Mouse (Mus musculus) ES-E14 (cell line): ENCODE data around the gene Shroom1. TPM values are rescaled to one million over a fixed set of nuclear protein-coding genes. Genes with fewer than 3 reads are reported as not detected.

Experiments used
- DNase-seq: peaks from one replicate; pipeline ENCODE4 v3.0.0-alpha.2; 2013; ENCODE audit warnings: low read depth, low spot score
- H3K27ac ChIP-seq: 2 replicates; pipeline ENCODE4 v1.5.1; 2012; ENCODE audit warnings: low read depth, mild to moderate bottlenecking, low read length, moderate library complexity, mixed read lengths; ENCODE audit not compliant: poor library complexity, insufficient read depth, severe bottlenecking
- H3K36me3 ChIP-seq: 2 replicates; pipeline ENCODE4 v1.6.1; 2012; ENCODE audit warnings: mild to moderate bottlenecking, low read length, moderate library complexity, mixed read lengths; ENCODE audit not compliant: control insufficient read depth, poor library complexity, insufficient read depth, severe bottlenecking
- H3K4me1 ChIP-seq, 2 experiments: fragments of 150-350 bp in 1 of 2; sonication (generic) in 1 of 2; 2 replicates each; pipeline ENCODE4 v1.6.1; 2012; ENCODE audit warnings: low read length in 2 of 2, mild to moderate bottlenecking in 1 of 2, mixed read lengths in 1 of 2; ENCODE audit not compliant: control insufficient read depth in 2 of 2, insufficient read depth in 2 of 2, poor library complexity in 1 of 2
- H3K4me3 ChIP-seq, 2 experiments: fragments of 150-350 bp in 1 of 2; sonication (generic) in 1 of 2; 2 replicates each; pipeline ENCODE4 v1.5.1; 2012; ENCODE audit warnings: low read length in 2 of 2, low read depth in 1 of 2, mild to moderate bottlenecking in 1 of 2, mixed read lengths in 1 of 2; ENCODE audit not compliant: insufficient read depth in 1 of 2, poor library complexity in 1 of 2, severe bottlenecking in 1 of 2
- H3K9ac ChIP-seq: 2 replicates; pipeline ENCODE4 v1.6.1; 2012; ENCODE audit warnings: low read depth, mild to moderate bottlenecking, low read length, mixed read lengths; ENCODE audit not compliant: poor library complexity, insufficient read depth, severe bottlenecking
- H3K9me3 ChIP-seq: fragments of 150-350 bp; sonication (generic); 2 replicates; pipeline ENCODE4 v1.6.1; 2012; ENCODE audit warnings: low read depth, mild to moderate bottlenecking, low read length; ENCODE audit not compliant: control insufficient read depth, insufficient read depth
- CHD2 ChIP-seq: IDR thresholded peaks from 2 replicates; pipeline ENCODE4 v1.6.1; 2014; ENCODE audit warnings: mild to moderate bottlenecking, low read depth, low read length, inconsistent platforms
- HCFC1 ChIP-seq: IDR thresholded peaks from 2 replicates; pipeline ENCODE4 v1.6.1; 2012; ENCODE audit warnings: low read length, inconsistent platforms, borderline replicate concordance; ENCODE audit not compliant: insufficient read depth
- MAFK ChIP-seq: IDR thresholded peaks from 2 replicates; pipeline ENCODE4 v1.6.1; 2014; ENCODE audit warnings: mild to moderate bottlenecking, low read depth, low read length, inconsistent platforms; ENCODE audit not compliant: insufficient read depth
- ZC3H11A ChIP-seq: IDR thresholded peaks from 2 replicates; pipeline ENCODE4 v1.6.1; 2012; ENCODE audit warnings: low read depth, mild to moderate bottlenecking, inconsistent platforms, low read length, borderline replicate concordance
- ZNF384 ChIP-seq: IDR thresholded peaks from 2 replicates; pipeline ENCODE4 v1.6.1; 2012; ENCODE audit warnings: low read depth, low read length, inconsistent platforms
- in situ Hi-C, 2 experiments: fragments of 600-800 bp; cut with MboI; formaldehyde crosslinking; loops; one replicate each; pipeline ENCODE4 v1.15.1; 2025; ENCODE audit warnings: low sequenced_read_pairs in 2 of 2, inconsistent platforms in 1 of 2; ENCODE audit not compliant: unreplicated experiment in 2 of 2
- total RNA-seq: library from RNA; depleted of rRNA; stranded (reverse); fragments of 300-350 nt; gene quantifications from 2 replicates; pipeline ENCODE4 v1.2.3, GENCODE M21; 2012

Gene Shroom1
- total RNA-seq, 1 experiment = 1.7 TPM

DNA sequence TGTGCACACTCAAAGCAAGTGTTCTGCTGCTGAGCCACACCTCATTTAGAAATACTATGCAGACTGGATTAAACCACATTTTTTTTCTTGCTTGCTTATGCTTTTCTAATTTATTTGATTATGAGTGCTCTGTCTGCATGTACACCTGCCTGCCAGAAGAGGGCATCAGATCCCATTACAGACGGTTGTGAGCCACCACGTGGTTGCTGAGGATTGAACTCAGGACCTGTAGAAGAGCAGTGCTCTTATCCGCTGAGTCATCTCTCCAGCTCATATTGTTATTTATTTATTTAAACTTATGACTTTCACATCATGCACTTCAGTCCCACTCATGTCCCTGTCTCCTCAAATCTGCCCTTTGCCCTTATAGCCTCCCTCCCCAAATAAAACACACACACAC, 28.7 kb downstream of the Shroom1 start:
- DNase-seq = no peak
- in situ Hi-C loops = no loop called here
- no peak for TF ChIP-seq CHD2
- TF ChIP-seq MAFK = 0 out of 2 replicates have a peak, but pooled peaks have one; percentile 39
- TF ChIP-seq ZC3H11A = no peak
- TF ChIP-seq ZNF384 = no peak
- TF ChIP-seq HCFC1 = no peak

DNA sequence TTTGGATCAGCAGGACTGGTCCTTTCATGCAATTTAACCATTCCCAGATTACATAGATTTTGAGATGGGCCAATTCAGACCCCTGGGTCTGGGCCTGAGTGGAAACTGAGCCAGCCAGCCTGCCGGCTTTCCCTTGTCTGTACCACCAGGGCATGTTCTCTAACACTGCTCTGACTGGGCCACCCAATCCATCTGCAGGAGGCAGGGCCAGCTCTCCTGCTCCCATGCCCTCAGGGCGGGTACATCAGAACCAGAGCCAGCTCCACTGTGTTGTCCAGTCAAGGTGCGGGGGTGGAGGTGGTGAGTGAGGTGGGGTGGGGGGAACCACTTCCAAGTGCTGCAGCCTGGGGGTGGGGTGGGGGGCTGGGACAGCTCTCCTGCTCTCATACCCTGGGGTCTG, 29.3 kb downstream of the Shroom1 start:
- Histone ChIP-seq H3K4me1 (peaks cover 0 to 3% of the 10 kb centered on the region in 2 experiments; a peak in 1 of 4 replicates), H3K9me3 (no peaks in the 10 kb centered on the region), H3K4me3 (peak overlapping the region in 1 of 2 experiments; percentile 36; a peak in 2 of 4 replicates), H3K9ac (no peak overlapping the region), H3K36me3 (no peaks in the 10 kb centered on the region), H3K27ac (no peak overlapping the region)
- no peak for DNase-seq
- TF ChIP-seq CHD2 = no peak
- TF ChIP-seq HCFC1 = no peak
- no peak for TF ChIP-seq MAFK
- TF ChIP-seq ZNF384 = no peak
- no peak for TF ChIP-seq ZC3H11A
- in situ Hi-C loops = no loop called here

More for the DNA sequence above, 28.7 kb downstream of the Shroom1 start:
- no peak overlapping the region for H3K27ac ChIP-seq
- no peaks in the 10 kb centered on the region for H3K9me3 ChIP-seq
- no peaks in the 10 kb centered on the region for H3K36me3 ChIP-seq
- H3K4me3 ChIP-seq = no peak overlapping the region
- H3K4me1 ChIP-seq = peaks cover 0 to 3% of the 10 kb centered on the region in 2 experiments; a peak in 1 of 4 replicates
- H3K9ac ChIP-seq = no peak overlapping the region

DNA sequence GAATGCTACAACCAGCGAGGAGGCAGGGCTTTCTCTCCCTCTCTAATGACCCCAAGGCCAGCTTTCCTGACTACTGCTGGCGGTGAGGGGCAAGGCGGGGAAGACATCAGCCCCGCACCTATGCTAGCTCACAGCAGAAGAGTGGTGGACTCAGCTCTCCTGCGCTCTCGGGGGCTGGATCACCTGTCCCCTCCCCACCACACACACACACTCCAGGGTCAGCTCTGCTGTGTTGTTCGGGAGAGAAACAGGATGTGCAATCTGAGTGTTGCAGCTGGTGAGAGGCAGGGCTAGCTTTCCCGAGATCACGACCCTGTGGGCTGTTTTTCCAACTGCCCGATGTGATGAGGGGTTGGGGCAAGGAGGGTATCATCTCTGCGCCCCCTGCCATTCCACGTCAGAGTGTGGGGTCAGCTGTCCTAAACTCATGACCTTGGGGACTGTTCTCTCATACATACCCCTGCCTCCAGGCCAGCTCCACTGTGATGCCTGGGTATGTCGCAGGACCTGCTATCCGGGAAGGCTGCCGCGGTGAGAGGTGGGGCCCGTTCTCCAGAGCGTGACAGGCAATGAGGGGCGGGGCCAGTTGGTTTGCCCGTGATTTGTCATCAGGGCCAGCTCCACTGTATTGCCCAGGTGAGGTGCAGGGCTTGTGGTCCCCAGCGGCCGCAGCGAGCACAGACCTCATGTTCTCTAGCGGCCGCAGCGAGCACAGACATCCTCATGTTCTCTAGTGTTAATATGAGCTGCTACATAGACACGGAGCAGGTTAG, 30.0 kb downstream of the Shroom1 start:
- no peaks in the 10 kb centered on the region for H3K36me3 ChIP-seq
- H3K4me3 ChIP-seq = peak overlapping the region; percentile 4 to 36; a peak in 2 of 4 replicates
- no peaks in the 10 kb centered on the region for H3K9me3 ChIP-seq
- H3K27ac ChIP-seq = no peak overlapping the region
- in situ Hi-C loops = no loop called here
- DNase-seq = no peak
- H3K9ac ChIP-seq = no peak overlapping the region
- TF ChIP-seq ZC3H11A = no peak
- peaks cover 0 to 5% of the 10 kb centered on the region in 2 experiments; a peak in 1 of 4 replicates for H3K4me1 ChIP-seq

DNA sequence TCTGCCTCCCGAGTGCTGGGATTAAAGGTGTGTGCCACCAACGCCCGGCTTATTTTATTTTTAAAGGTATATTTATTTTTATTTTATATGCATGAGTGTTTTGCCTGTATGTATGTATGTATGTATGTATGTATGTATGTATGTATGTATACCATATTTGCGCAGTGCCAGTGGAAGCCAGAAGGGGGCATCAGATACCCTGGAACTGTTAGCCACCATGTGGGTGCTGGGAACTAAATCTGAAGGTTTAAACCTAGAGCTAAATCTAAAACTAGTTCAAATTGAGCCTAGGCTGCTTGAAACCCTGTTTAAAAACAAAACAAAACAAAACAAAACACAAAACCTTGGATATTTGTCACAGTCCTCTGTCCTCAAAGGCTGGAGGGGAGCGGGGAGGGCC, 32.0 kb downstream of the Shroom1 start:
- Histone ChIP-seq H3K27ac (no peak overlapping the region), H3K36me3 (no peaks in the 10 kb centered on the region), H3K9me3 (no peaks in the 10 kb centered on the region), H3K9ac (no peak overlapping the region), H3K4me1 (peaks cover 0 to 5% of the 10 kb centered on the region in 2 experiments; a peak in 1 of 4 replicates), H3K4me3 (no peak overlapping the region)
- in situ Hi-C loops = no loop called here
- TF ChIP-seq ZC3H11A (0 out of 2 replicates have a peak, but pooled peaks have one; percentile 26), ZNF384 (no peak)
- no peak for DNase-seq

DNA sequence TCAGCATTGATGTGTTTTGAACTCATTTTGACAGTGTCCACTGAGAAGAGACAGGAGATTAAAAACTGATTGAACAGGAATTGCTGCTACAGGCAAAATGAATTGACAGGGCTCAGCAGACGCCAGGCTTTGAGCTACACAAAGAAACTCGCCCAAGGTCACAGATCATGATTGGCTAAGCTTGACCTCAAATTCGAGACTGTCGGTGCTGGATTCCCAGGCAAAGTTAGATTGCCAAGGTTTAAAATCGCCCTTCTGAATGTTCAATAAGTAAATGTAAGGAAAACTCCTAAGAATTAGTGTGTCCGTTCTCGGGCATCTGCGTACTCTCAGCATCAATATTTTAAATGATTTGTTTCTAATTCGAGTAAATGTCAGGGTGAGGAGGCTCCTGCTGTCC, 32.4 kb downstream of the Shroom1 start:
- Histone ChIP-seq H3K9ac (no peak overlapping the region), H3K36me3 (no peaks in the 10 kb centered on the region), H3K4me3 (no peak overlapping the region), H3K9me3 (no peaks in the 10 kb centered on the region), H3K27ac (no peak overlapping the region), H3K4me1 (peaks cover 0 to 5% of the 10 kb centered on the region in 2 experiments; a peak in 1 of 4 replicates)
- TF ChIP-seq ZC3H11A = no peak
- no peak for TF ChIP-seq ZNF384
- TF ChIP-seq MAFK = no peak
- no peak for TF ChIP-seq HCFC1
- no peak for TF ChIP-seq CHD2
- in situ Hi-C loops = no loop called here
- DNase-seq = no peak
